Mouse (Mus musculus): ENCODE measurements at regions not wholly inside any gene's neighbourhood (a gene's known extent, or its start where the extent isn't known, plus 50 kb on each side); places are given as distances from the start of the nearest gene placed in this dataset.
"Not testable (repeated sequence)": the region's sequence is repeated elsewhere in the genome, so short reads cannot be mapped to it uniquely, and the experiment has no call there.

GRCm38 (mm10) chr4:8462414-8462813 is 223.6 kb upstream of the Car8 start:
- H3K27me3 ChIP-seq (ENCODE audit: control insufficient read depth, insufficient read depth, low read length) = not testable (repeated sequence)

GRCm38 (mm10) chr4:8454346-8454745 is 215.5 kb upstream of the Car8 start:
- Histone ChIP-seq H3K4me3 (replicated peaks; ENCODE audit: insufficient read depth, low read depth, low read length) (no peak overlapping the region), H3K27ac (ENCODE audit: insufficient read depth, low read length) (no peak overlapping the region), H3K4me1 (ENCODE audit: control insufficient read depth, insufficient read depth, low read length) (no peaks in the 10 kb centered on the region), H3K27me3 (ENCODE audit: control insufficient read depth, insufficient read depth, low read length) (no peaks in the 10 kb centered on the region)
- DNase-seq = no peak
- 85% methylated on average over 2 of the region's 2 CpGs for WGBS
- no peak for TF ChIP-seq POLR2A (IDR thresholded peaks at IDR 0.05; ENCODE audit: borderline replicate concordance, insufficient read depth, low read length)
- no peak for TF ChIP-seq CTCF (IDR thresholded peaks at IDR 0.05; ENCODE audit: borderline replicate concordance, insufficient read depth, low read depth, low read length)

More at GRCm38 (mm10) chr4:8462414-8462813, 223.6 kb upstream of the Car8 start:
- WGBS = 91% methylated on average over 6 of the region's 6 CpGs
- not testable (repeated sequence) for H3K27ac ChIP-seq (ENCODE audit: insufficient read depth, low read length); H3K4me1 ChIP-seq (ENCODE audit: control insufficient read depth, insufficient read depth, low read length); DNase-seq; H3K4me3 ChIP-seq (replicated peaks; ENCODE audit: insufficient read depth, low read depth, low read length)

- WGBS = 53% methylated on average over 2 of the region's 2 CpGs
- peak; percentile 22 to 27 for DNase-seq
- H3K27me3 ChIP-seq (ENCODE audit: control insufficient read depth, insufficient read depth, low read length) = no peaks in the 10 kb centered on the region
- H3K27ac ChIP-seq (ENCODE audit: insufficient read depth, low read length) = no peak overlapping the region
- no peak overlapping the region for H3K4me3 ChIP-seq (replicated peaks; ENCODE audit: insufficient read depth, low read depth, low read length)
- no peak for TF ChIP-seq POLR2A (IDR thresholded peaks at IDR 0.05; ENCODE audit: borderline replicate concordance, insufficient read depth, low read length)
- TF ChIP-seq CTCF (IDR thresholded peaks at IDR 0.05; ENCODE audit: borderline replicate concordance, insufficient read depth, low read depth, low read length) = peak; percentile 70
- H3K4me1 ChIP-seq (ENCODE audit: control insufficient read depth, insufficient read depth, low read length) = no peaks in the 10 kb centered on the region
These were observed 193.6 kb upstream of the Car8 start for GRCm38 (mm10) chr4:8432393-8432792.

DNA sequence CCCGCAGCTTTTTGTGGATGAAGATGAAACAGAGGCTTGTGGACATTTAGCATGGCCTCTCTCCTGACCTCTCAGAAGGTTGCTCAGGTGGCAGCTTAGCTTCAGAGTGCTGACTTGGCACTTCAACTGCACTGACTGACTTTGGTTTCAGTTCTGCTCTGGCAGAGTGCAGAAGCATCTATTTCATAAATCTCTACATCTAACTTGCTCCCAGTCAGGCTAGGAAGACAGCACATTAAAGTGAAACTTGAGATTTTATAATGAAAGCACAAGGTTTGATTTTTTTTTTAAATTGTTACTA is 192.1 kb upstream of the Car8 start:
- no peak for DNase-seq
- TF ChIP-seq POLR2A (IDR thresholded peaks at IDR 0.05; ENCODE audit: borderline replicate concordance, insufficient read depth, low read length) (no peak), CTCF (IDR thresholded peaks at IDR 0.05; ENCODE audit: borderline replicate concordance, insufficient read depth, low read depth, low read length) (no peak)
- Histone ChIP-seq H3K4me1 (ENCODE audit: control insufficient read depth, insufficient read depth, low read length) (no peaks in the 10 kb centered on the region), H3K27me3 (ENCODE audit: control insufficient read depth, insufficient read depth, low read length) (no peaks in the 10 kb centered on the region), H3K27ac (ENCODE audit: insufficient read depth, low read length) (no peak overlapping the region), H3K4me3 (replicated peaks; ENCODE audit: insufficient read depth, low read depth, low read length) (no peak overlapping the region)
- 46% methylated on average over 1 of the region's 1 CpGs for WGBS

GRCm38 (mm10) chr4:8430269-8431031 is 191.6 kb upstream of the Car8 start:
- DNase-seq = no peak

GRCm38 (mm10) chr4:8429771-8430170 is 190.9 kb upstream of the Car8 start:
- 51% methylated on average over 5 of the region's 5 CpGs for WGBS
- Histone ChIP-seq H3K27ac (ENCODE audit: insufficient read depth, low read length) (no peak overlapping the region), H3K4me3 (replicated peaks; ENCODE audit: insufficient read depth, low read depth, low read length) (no peak overlapping the region), H3K4me1 (ENCODE audit: control insufficient read depth, insufficient read depth, low read length) (no peaks in the 10 kb centered on the region), H3K27me3 (ENCODE audit: control insufficient read depth, insufficient read depth, low read length) (no peaks in the 10 kb centered on the region)
- TF ChIP-seq POLR2A (IDR thresholded peaks at IDR 0.05; ENCODE audit: borderline replicate concordance, insufficient read depth, low read length) = no peak
- TF ChIP-seq CTCF (IDR thresholded peaks at IDR 0.05; ENCODE audit: borderline replicate concordance, insufficient read depth, low read depth, low read length) = no peak
- DNase-seq = no peak

More at GRCm38 (mm10) chr4:8430269-8431031, 191.6 kb upstream of the Car8 start:
- Histone ChIP-seq H3K4me3 (replicated peaks; ENCODE audit: insufficient read depth, low read depth, low read length) (no peak overlapping the region), H3K27me3 (ENCODE audit: control insufficient read depth, insufficient read depth, low read length) (no peaks in the 10 kb centered on the region), H3K4me1 (ENCODE audit: control insufficient read depth, insufficient read depth, low read length) (no peaks in the 10 kb centered on the region), H3K27ac (ENCODE audit: insufficient read depth, low read length) (no peak overlapping the region)
- WGBS = 45% methylated on average over 4 of the region's 4 CpGs
- TF ChIP-seq POLR2A (IDR thresholded peaks at IDR 0.05; ENCODE audit: borderline replicate concordance, insufficient read depth, low read length) (no peak), CTCF (IDR thresholded peaks at IDR 0.05; ENCODE audit: borderline replicate concordance, insufficient read depth, low read depth, low read length) (no peak)

- no peak overlapping the region for H3K27ac ChIP-seq (ENCODE audit: insufficient read depth, low read length)
- TF ChIP-seq CTCF (IDR thresholded peaks at IDR 0.05; ENCODE audit: borderline replicate concordance, insufficient read depth, low read depth, low read length) = no peak
- TF ChIP-seq POLR2A (IDR thresholded peaks at IDR 0.05; ENCODE audit: borderline replicate concordance, insufficient read depth, low read length) = no peak
- no peaks in the 10 kb centered on the region for H3K27me3 ChIP-seq (ENCODE audit: control insufficient read depth, insufficient read depth, low read length)
- 88% methylated on average over 11 of the region's 11 CpGs for WGBS
- H3K4me1 ChIP-seq (ENCODE audit: control insufficient read depth, insufficient read depth, low read length) = no peaks in the 10 kb centered on the region
- no peak for DNase-seq
- no peak overlapping the region for H3K4me3 ChIP-seq (replicated peaks; ENCODE audit: insufficient read depth, low read depth, low read length)
These were observed 190.0 kb upstream of the Car8 start for GRCm38 (mm10) chr4:8428629-8429523.

GRCm38 (mm10) chr4:8427812-8428211 is 189.0 kb upstream of the Car8 start:
- TF ChIP-seq POLR2A (IDR thresholded peaks at IDR 0.05; ENCODE audit: borderline replicate concordance, insufficient read depth, low read length) (no peak), CTCF (IDR thresholded peaks at IDR 0.05; ENCODE audit: borderline replicate concordance, insufficient read depth, low read depth, low read length) (no peak)
- no peaks in the 10 kb centered on the region for H3K4me1 ChIP-seq (ENCODE audit: control insufficient read depth, insufficient read depth, low read length)
- H3K27me3 ChIP-seq (ENCODE audit: control insufficient read depth, insufficient read depth, low read length) = no peaks in the 10 kb centered on the region
- no peak overlapping the region for H3K27ac ChIP-seq (ENCODE audit: insufficient read depth, low read length)
- no peak for DNase-seq
- WGBS = 97% methylated on average over 4 of the region's 4 CpGs
- H3K4me3 ChIP-seq (replicated peaks; ENCODE audit: insufficient read depth, low read depth, low read length) = no peak overlapping the region

Data from cerebellum, adult 2 months (tissue).